Mouse (Mus musculus) left cerebral cortex, adult 9 months (tissue): ENCODE data around the gene Cdhr2.

ENCODE experiments used
- DNase-seq, 2 experiments: peaks; one replicate each; pipeline ENCODE4 v3.0.0; 2022; ENCODE audit warnings: low spot score in 2 of 2

Gene Cdhr2

GRCm38 (mm10) chr13:54752656-54753055 is 51.4 kb downstream of the Cdhr2 start:
- DNase-seq, result peak in 1 of 2 experiments; percentile 93

- DNase-seq, result no peak
These were observed 52.5 kb downstream of the Cdhr2 start for GRCm38 (mm10) chr13:54753733-54754132.

- peak in 1 of 2 experiments; percentile 21 for DNase-seq
These were observed 53.2 kb downstream of the Cdhr2 start for GRCm38 (mm10) chr13:54754169-54755080.

- peak in 1 of 2 experiments; percentile 54 for DNase-seq
These were observed 54.1 kb downstream of the Cdhr2 start for GRCm38 (mm10) chr13:54755201-54755830.

GRCm38 (mm10) chr13:54756156-54756712 is 55.0 kb downstream of the Cdhr2 start:
- DNase-seq, result no peak

DNA sequence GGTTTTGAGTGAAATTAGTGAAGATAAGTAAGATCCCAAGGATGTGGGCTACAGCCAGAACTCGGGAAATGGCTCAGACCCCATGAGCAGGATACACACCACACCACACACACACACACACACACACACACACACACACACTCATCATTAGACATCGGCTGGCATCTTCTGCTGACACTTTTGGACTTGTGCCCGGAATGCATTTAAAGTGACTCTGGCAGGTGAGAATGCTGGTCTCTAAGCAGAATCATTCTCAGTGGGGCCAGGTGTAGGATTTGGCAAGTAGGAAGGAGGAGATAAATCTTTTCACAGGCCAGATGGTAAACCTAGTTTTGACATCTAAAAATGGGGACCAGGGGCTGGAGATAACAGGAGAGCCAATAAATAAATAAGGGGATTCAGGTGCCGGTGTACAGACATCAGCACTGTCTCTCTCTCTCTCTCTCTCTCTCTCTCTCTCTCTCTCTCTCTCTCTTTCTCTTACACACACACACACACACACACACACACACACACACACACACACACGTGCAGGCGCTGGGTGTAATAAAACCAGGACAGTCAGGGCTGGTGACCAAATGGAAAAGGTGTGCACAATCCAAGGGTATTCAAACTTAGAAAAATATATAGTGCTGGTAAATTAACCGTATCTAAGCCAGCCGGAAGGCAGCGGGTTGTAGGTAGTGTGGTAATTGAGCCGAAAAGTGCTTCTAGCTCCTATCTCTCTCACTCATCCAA is 56.0 kb downstream of the Cdhr2 start:
- no peak for DNase-seq

- peak; percentile 83 to 93 for DNase-seq
These were observed 56.9 kb downstream of the Cdhr2 start for GRCm38 (mm10) chr13:54758045-54758755.

- peak in 1 of 2 experiments; percentile 20 for DNase-seq
These were observed 57.7 kb downstream of the Cdhr2 start for GRCm38 (mm10) chr13:54758756-54759470.

- DNase-seq, result no peak
These were observed 58.2 kb downstream of the Cdhr2 start for GRCm38 (mm10) chr13:54759496-54759895.

- DNase-seq, result peak; percentile 86 to 93
These were observed 59.0 kb downstream of the Cdhr2 start for GRCm38 (mm10) chr13:54760164-54760795.

DNA sequence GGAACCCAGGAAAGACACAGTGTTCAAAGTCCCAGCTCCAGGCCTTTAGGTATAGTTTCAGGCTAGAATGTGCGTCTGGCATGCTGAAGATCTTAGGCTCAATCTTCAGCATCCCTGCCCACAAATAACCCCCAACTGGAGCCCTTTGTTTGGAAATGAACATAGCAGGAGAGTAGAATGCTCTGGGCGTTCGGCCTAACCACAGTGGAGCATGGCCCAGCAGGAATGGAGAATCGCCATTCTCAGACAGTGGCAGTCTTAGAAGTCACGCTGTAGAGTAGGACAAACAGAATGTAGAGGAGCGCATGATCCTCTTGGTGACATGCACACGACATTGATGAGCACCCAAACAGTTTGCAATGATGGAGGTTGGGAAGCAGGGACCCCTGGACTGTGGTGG is 59.6 kb downstream of the Cdhr2 start:
- DNase-seq, result no peak

DNA sequence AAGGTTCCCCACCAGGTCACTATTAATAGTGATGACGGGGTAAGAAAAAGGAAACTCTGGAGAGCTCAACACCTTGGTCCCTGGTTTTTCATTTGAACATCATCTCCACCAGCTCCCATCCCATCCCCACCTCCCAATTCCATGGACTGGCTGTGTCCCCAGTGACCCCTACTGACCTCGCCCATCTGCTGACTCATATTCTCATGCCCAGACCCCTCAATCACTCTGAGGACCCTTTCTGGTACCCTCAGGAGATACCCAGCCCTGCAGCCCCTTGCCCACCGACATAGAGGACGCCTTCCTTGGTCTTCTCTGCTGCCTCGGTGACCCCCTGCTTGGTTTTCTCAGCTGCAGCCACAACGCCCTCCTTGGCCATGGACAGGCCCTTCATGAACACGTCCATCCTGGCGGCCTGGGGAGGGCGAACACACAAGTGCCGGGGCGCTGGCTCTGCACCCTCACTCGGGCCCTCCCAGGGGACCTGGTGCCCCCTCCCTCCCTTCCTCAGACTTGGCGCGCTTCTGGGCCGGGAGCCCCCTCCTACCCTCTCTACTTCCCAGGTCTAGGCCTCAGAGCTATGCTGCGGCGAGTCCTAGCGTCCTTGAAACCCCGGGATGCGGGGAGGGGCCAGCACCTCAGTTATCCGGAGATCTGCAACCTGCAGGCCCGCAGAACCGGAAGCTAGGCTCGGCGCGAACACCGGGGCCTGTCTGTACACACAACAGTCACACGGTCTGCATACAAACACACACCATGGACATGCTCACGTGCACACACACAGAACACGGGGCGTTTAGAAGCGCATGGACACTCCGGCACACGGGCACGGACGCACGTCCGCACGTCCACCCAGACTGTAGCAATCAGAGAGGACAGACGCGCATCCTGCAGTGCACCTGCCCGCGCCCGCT is 64.3 kb downstream of the Cdhr2 start:
- DNase-seq, result peak in 1 of 2 experiments; percentile 47

DNA sequence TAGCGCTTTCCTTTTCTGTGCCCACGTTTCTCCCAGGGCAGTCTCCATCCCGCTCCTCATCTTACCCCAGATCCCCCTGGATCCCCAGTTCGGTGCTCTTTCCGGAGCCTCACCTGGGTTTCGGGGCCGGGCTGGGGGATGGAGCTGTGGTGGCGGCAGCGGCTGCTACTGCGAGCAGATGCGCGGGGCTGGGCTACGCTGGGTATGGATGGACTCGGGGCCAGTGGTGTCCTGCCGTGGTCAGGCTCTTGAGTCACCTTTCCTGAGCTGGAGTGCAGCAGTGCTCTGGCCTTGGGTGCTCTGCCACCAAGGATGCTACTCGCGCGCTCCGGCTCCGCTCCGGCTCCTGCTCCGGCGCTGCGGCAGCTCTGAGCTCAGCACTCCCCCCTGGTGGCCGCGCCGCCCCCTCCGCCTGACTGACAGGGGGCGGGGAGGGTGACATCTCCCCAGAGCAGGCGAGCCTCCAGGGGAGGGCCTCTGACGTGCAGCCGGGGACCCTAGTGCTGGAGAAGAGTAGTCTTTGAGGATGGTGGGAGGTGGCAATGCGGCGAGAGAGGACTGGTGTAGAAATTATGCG is 65.0 kb downstream of the Cdhr2 start, which contains the start of gene Sncb:
Gene Sncb (minus strand): TSS at position 404 of the 577 bp plus-strand sequence.
- DNase-seq, result peak in 1 of 2 experiments; percentile 88

- no peak for DNase-seq
These were observed 65.8 kb downstream of the Cdhr2 start for GRCm38 (mm10) chr13:54767012-54767411.

DNA sequence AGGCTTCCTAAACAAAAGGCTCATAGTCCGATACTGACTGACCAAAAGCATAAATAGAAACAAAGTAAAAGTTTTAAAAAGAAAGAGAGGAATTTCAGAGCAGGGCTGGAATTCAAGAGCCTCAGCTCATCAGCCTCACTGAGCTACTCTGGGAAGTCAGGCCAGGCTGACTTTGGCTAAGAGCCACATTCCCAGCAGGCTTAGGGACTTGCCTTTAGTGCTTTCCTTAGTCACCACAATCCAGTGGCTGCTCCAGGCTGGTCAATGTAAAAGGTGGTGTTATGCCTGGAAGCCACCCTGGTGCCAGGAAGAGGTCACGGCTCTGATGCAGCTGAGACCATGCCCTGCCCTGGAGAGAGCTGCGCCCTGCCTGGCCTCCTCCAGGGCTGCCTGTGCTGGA is 79.3 kb downstream of the Cdhr2 start:
- peak in 1 of 2 experiments; percentile 71 for DNase-seq

DNA sequence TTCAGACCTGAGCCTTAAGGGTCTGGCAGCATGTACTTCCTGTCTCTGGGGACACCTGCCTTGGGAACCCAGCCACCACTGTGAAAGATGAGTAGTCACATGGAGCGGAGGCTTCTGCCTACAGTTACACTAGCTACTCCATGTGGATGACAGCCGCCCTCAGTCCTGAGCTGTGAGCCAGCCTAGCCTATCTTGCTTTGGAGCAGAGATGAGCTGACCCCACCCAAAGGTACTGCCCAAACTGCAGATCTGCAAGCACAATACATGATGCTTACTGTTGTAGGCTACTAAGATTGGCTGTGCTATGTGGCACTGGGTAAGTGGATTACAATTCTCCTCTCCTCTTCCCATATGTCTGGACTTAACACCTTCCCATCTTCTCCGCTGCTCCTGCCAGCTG is 79.8 kb downstream of the Cdhr2 start:
- peak in 1 of 2 experiments; percentile 57 for DNase-seq

- DNase-seq, result no peak
These were observed 82.0 kb downstream of the Cdhr2 start for GRCm38 (mm10) chr13:54783235-54783634.

GRCm38 (mm10) chr13:54783698-54784097 is 82.4 kb downstream of the Cdhr2 start, which contains the start of gene Eif4e1b:
TSS of gene Eif4e1b (plus strand) at chr13:54783998.
- no peak for DNase-seq
